Mouse (Mus musculus): ENCODE results near the gene Rab40c. TPM values are rescaled to one million over a fixed set of nuclear protein-coding genes. Genes with fewer than 3 reads are reported as not detected.

The Rab40c gene
- polyA plus RNA-seq, 1 experiment from 2014 or later: 52.2 TPM

DNA sequence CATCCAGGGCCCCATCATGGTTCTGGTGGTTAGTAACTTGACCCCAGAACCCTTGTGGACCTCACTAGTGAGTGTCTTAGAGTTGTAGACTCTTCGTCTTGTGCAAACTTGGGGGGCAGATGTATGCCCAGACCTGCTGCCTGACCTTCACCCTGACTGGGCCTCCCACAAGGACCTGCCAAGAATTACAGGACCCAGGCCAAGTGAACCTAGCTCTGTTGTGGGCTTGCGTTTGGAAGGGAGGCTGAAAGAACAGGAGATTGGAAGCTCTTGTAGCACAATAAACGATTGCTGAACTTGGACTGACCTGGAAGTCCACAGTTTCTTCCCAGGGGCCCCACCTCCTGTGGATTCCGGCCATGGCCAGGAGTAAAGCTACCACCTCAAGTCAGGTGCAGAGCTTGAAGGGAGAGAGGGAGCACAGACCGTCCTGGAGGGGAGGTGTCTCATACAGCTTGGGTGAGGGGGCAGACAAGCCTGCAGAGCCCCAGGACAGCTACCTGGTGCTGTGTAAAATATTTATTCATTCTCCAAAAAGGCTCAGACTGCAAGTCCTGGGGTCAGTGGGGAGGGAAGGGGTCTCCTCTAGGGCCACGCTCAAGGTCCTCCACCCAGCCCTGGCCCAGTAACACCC is 85.4 kb downstream of the Rab40c start:
- Histone ChIP-seq H3K9me3 (replicated peaks; ENCODE audit: control insufficient read depth, low read length, poor library complexity, severe bottlenecking) (no peaks in the 10 kb centered on the region), H3K27ac (ENCODE audit: low read length) (peak overlapping the region; percentile 97), H3K36me3 (ENCODE audit: control insufficient read depth, insufficient read depth, low read length) (peaks cover 24% of the 10 kb centered on the region), H3K4me2 (ENCODE audit: low read length) (peak overlapping the region; percentile 91), H3K27me3 (ENCODE audit: control insufficient read depth, insufficient read depth, low read depth, low read length) (no peaks in the 10 kb centered on the region), H3K9ac (ENCODE audit: low read depth, low read length) (peak overlapping the region; percentile 84), H3K4me1 (ENCODE audit: control insufficient read depth, insufficient read depth, low read length) (peaks cover 70% of the 10 kb centered on the region), H3K4me3 (ENCODE audit: low read depth, low read length) (peak overlapping the region; percentile 78)
- 61% methylated on average over 6 of the region's 6 CpGs for WGBS
- ATAC-seq: no peak

DNA sequence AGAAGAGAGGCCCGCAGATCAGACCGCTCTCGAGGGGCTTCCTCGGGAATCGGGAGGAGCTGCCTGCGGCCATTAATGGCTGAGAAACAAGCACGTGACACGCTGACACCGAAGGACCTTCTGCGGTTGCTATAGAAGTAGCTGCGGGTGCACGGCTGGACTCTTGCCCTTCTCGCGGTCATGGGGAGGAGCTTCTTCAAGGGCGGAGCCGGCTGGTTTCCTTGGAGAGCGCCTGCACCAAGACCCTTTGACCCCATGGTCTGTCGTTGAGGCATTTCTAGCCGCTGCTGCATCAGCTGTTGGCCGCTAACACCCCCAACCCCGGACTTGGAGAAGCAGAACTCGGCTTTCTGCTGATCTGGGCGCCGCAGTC is 86.2 kb downstream of the Rab40c start, which contains the start of gene Stub1:
TSS of gene Stub1 (minus strand) at position 114 of the 373 bp plus-strand sequence.
- Histone ChIP-seq H3K4me2 (ENCODE audit: low read length) (peak within 1 kb of the TSS; percentile 91), H3K27ac (ENCODE audit: low read length) (peak within 1 kb of the TSS; percentile 97), H3K27me3 (ENCODE audit: control insufficient read depth, insufficient read depth, low read depth, low read length) (no peaks in the 10 kb centered on the region), H3K9ac (ENCODE audit: low read depth, low read length) (peak within 1 kb of the TSS; percentile 84), H3K36me3 (ENCODE audit: control insufficient read depth, insufficient read depth, low read length) (peaks cover 20% of the 10 kb centered on the region), H3K4me3 (ENCODE audit: low read depth, low read length) (peak within 1 kb of the TSS; percentile 78), H3K9me3 (replicated peaks; ENCODE audit: control insufficient read depth, low read length, poor library complexity, severe bottlenecking) (no peaks in the 10 kb centered on the region), H3K4me1 (ENCODE audit: control insufficient read depth, insufficient read depth, low read length) (peaks cover 72% of the 10 kb centered on the region)
- ATAC-seq: peak; percentile 36
- under 1% methylated on average over 24 of the region's 24 CpGs for WGBS

DNA sequence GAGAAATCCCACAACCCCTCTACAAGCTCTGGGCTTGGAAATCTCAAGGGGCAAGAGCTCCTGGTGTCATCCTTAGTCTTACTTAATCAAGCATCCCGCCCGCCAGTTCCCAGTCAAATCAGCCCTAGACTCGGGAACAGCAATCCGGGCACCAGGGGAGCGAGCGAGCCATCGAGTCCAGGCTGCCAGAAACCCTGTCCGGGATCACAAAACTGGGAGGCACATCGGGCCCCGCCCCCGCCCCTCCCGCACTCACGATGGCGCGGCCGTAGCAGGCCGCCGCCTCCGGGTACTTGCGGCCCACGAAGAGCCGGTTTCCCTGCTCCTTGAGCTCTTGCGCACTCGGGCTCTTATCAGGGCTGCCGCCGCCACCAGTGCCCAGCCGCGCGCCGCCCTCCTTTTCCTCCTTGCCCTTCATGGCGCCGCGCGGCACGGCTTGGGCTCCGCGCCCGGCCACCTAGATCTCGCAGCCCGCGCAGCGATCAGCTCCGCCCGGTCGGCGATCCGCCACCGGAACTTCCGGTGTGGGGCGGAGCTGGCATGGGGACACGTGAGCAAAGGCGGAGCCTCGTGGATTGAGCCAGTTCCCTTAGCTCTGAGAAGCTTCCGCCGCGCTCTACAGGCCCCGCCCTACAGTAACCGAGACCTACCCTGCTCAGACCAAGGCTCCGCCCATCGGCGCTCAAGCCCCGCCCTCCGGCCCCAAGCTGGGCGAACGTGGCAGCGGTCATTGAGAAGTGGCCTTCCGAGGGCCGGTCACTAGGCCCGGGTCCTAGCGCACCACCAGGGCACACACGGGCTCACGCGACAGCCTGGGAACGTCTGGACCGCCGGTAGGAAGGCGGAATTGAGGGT is 86.9 kb downstream of the Rab40c start:
- H3K36me3 ChIP-seq (ENCODE audit: control insufficient read depth, insufficient read depth, low read length): peaks cover 18% of the 10 kb centered on the region
- no peaks in the 10 kb centered on the region for H3K9me3 ChIP-seq (replicated peaks; ENCODE audit: control insufficient read depth, low read length, poor library complexity, severe bottlenecking)
- ATAC-seq: peak; percentile 90
- peak overlapping the region; percentile 84 for H3K9ac ChIP-seq (ENCODE audit: low read depth, low read length)
- H3K4me3 ChIP-seq (ENCODE audit: low read depth, low read length): peak overlapping the region; percentile 78
- peaks cover 73% of the 10 kb centered on the region for H3K4me1 ChIP-seq (ENCODE audit: control insufficient read depth, insufficient read depth, low read length)
- WGBS: under 1% methylated on average over 73 of the region's 77 CpGs
- no peaks in the 10 kb centered on the region for H3K27me3 ChIP-seq (ENCODE audit: control insufficient read depth, insufficient read depth, low read depth, low read length)
- H3K27ac ChIP-seq (ENCODE audit: low read length): peak overlapping the region; percentile 97
- H3K4me2 ChIP-seq (ENCODE audit: low read length): peak overlapping the region; percentile 91

Other genes starting within 250 kb of the Rab40c start
- gene Gng13, start 202.6 kb downstream of the Rab40c start, polyA plus RNA-seq (2015; fragmentation: Nextera tagmentation; extraction: Ambion mirVana): 3.2 and 7.3 TPM in 2 replicates
- gene Chtf18, start 192.3 kb downstream of the Rab40c start, polyA plus RNA-seq (2015; fragmentation: Nextera tagmentation; extraction: Ambion mirVana): 4.7 and 5.4 TPM in 2 replicates
- 26.6 and 26.8 TPM in 2 replicates for gene Rpusd1, start 192.1 kb downstream of the Rab40c start, polyA plus RNA-seq (2015; fragmentation: Nextera tagmentation; extraction: Ambion mirVana)
- gene Mslnl, start 183.7 kb downstream of the Rab40c start, polyA plus RNA-seq (2015; fragmentation: Nextera tagmentation; extraction: Ambion mirVana): not detected in 2 replicates
- 0.15 and 0.85 TPM in 2 replicates for gene Msln, start 165.3 kb downstream of the Rab40c start, polyA plus RNA-seq (2015; fragmentation: Nextera tagmentation; extraction: Ambion mirVana)
- 29.0 and 30.2 TPM in 2 replicates for gene Narfl, start 146.0 kb downstream of the Rab40c start, polyA plus RNA-seq (2015; fragmentation: Nextera tagmentation; extraction: Ambion mirVana)
- 147 and 165 TPM in 2 replicates for gene Haghl, start 134.1 kb downstream of the Rab40c start, polyA plus RNA-seq (2015; fragmentation: Nextera tagmentation; extraction: Ambion mirVana)
- gene Ccdc78, start 133.1 kb downstream of the Rab40c start, polyA plus RNA-seq (2015; fragmentation: Nextera tagmentation; extraction: Ambion mirVana): 0.34 and 0.39 TPM in 2 replicates
- gene Fam173a, start 126.8 kb downstream of the Rab40c start, polyA plus RNA-seq (2015; fragmentation: Nextera tagmentation; extraction: Ambion mirVana): 91.8 and 96.9 TPM in 2 replicates
- 1.3 TPM in 1 of 2 replicates, not detected in the other for gene AC134908.4, start 124.1 kb downstream of the Rab40c start, polyA plus RNA-seq (2015; fragmentation: Nextera tagmentation; extraction: Ambion mirVana)
- gene Metrn, start 122.6 kb downstream of the Rab40c start, polyA plus RNA-seq (2015; fragmentation: Nextera tagmentation; extraction: Ambion mirVana): 33.1 and 37.1 TPM in 2 replicates
- 45.6 and 52.4 TPM in 2 replicates for gene Fbxl16, start 110.6 kb downstream of the Rab40c start, polyA plus RNA-seq (2015; fragmentation: Nextera tagmentation; extraction: Ambion mirVana)
- gene Wdr24, start 96.1 kb downstream of the Rab40c start, polyA plus RNA-seq (2015; fragmentation: Nextera tagmentation; extraction: Ambion mirVana): 32.7 and 33.5 TPM in 2 replicates
- gene Jmjd8, start 90.9 kb downstream of the Rab40c start, polyA plus RNA-seq (2015; fragmentation: Nextera tagmentation; extraction: Ambion mirVana): 52.0 and 60.4 TPM in 2 replicates
- 358 and 382 TPM in 2 replicates for gene Stub1, start 86.3 kb downstream of the Rab40c start, polyA plus RNA-seq (2015; fragmentation: Nextera tagmentation; extraction: Ambion mirVana)
- 59.3 and 66.1 TPM in 2 replicates for gene Rhbdl1, start 82.4 kb downstream of the Rab40c start, polyA plus RNA-seq (2015; fragmentation: Nextera tagmentation; extraction: Ambion mirVana)
- gene Gm20683, start 78.0 kb downstream of the Rab40c start, polyA plus RNA-seq (2015; fragmentation: Nextera tagmentation; extraction: Ambion mirVana): 11.8 and 14.5 TPM in 2 replicates
- gene Rhot2, start 74.9 kb downstream of the Rab40c start, polyA plus RNA-seq (2015; fragmentation: Nextera tagmentation; extraction: Ambion mirVana): 15.2 and 16.7 TPM in 2 replicates
- 18.5 and 21.6 TPM in 2 replicates for gene Wdr90, start 58.2 kb downstream of the Rab40c start, polyA plus RNA-seq (2015; fragmentation: Nextera tagmentation; extraction: Ambion mirVana)
- 18.0 and 25.3 TPM in 2 replicates for gene Mcrip2, start 51.0 kb downstream of the Rab40c start, polyA plus RNA-seq (2015; fragmentation: Nextera tagmentation; extraction: Ambion mirVana)
- 62.2 and 63.5 TPM in 2 replicates for gene Mettl26, start 44.7 kb downstream of the Rab40c start, polyA plus RNA-seq (2015; fragmentation: Nextera tagmentation; extraction: Ambion mirVana)
- 0.45 and 0.52 TPM in 2 replicates for gene Wfikkn1, start 38.9 kb downstream of the Rab40c start, polyA plus RNA-seq (2015; fragmentation: Nextera tagmentation; extraction: Ambion mirVana)
- 71.3 and 85.3 TPM in 2 replicates for gene Pigq, start 25.2 kb upstream of the Rab40c start, polyA plus RNA-seq (2015; fragmentation: Nextera tagmentation; extraction: Ambion mirVana)
- 0.16 and 0.78 TPM in 2 replicates for gene Nhlrc4, start 25.2 kb upstream of the Rab40c start, polyA plus RNA-seq (2015; fragmentation: Nextera tagmentation; extraction: Ambion mirVana)
- 2.8 and 3.1 TPM in 2 replicates for gene A930017K11Rik, start 32.8 kb upstream of the Rab40c start, polyA plus RNA-seq (2015; fragmentation: Nextera tagmentation; extraction: Ambion mirVana)
- gene Capn15, start 66.1 kb upstream of the Rab40c start, polyA plus RNA-seq (2015; fragmentation: Nextera tagmentation; extraction: Ambion mirVana): 20.6 and 20.8 TPM in 2 replicates
- gene Rab11fip3, start 149.8 kb upstream of the Rab40c start, polyA plus RNA-seq (2015; fragmentation: Nextera tagmentation; extraction: Ambion mirVana): 25.8 and 30.1 TPM in 2 replicates
- 38.2 and 41.3 TPM in 2 replicates for gene Decr2, start 170.6 kb upstream of the Rab40c start, polyA plus RNA-seq (2015; fragmentation: Nextera tagmentation; extraction: Ambion mirVana)
- 16.8 and 18.3 TPM in 2 replicates for gene Nme4, start 175.9 kb upstream of the Rab40c start, polyA plus RNA-seq (2015; fragmentation: Nextera tagmentation; extraction: Ambion mirVana)
- gene Tmem8, start 193.6 kb upstream of the Rab40c start, polyA plus RNA-seq (2015; fragmentation: Nextera tagmentation; extraction: Ambion mirVana): 3.8 and 3.9 TPM in 2 replicates
- 161 and 172 TPM in 2 replicates for gene Mrpl28, start 203.8 kb upstream of the Rab40c start, polyA plus RNA-seq (2015; fragmentation: Nextera tagmentation; extraction: Ambion mirVana)
- 19.1 and 20.6 TPM in 2 replicates for gene Axin1, start 219.0 kb upstream of the Rab40c start, polyA plus RNA-seq (2015; fragmentation: Nextera tagmentation; extraction: Ambion mirVana)